Comparison of ENCODE assay signal across 17 mouse cellular contexts in the genomic region with DNA sequence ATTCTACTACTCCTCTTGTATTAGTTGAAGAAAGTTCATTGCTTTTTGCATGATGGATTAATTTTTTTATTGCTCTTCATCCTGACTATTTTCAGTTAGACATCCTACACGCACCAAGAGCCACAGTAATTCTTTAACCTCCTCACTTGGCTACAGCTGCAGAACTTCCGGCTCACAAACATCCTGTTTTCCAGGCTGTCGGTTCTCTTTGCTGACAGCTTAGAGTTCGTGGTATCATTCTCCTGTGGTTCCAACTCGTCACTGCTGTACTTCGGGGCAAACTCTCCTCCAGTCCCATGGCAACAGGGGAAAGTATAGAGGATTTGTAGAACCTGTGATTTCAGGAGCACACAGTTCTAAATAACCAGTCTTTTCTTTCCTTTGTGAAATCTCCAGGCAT. TPM values are rescaled to one million over a fixed set of nuclear protein-coding genes. Genes with fewer than 3 reads are reported as not detected.
A peak's percentile ranks its signal among the peaks of the same experiment; 100 is the strongest.
DNase-seq lines count a peak whose midpoint lies in the region; ATAC-seq and TF ChIP-seq lines count a peak whose summit lies in the region.
"Had no signal": no experiment of that assay in that cellular context is flagged by ENCODE, and none has a peak within 500 bp of the region (broad histone marks: within the 10 kb centered on the region; RNA-seq: fewer than 3 reads in every experiment).

No protein-coding gene starts in this region.

- H3K36me3 ChIP-seq in thymus, adult 2 months (ENCODE audit: control insufficient read depth, insufficient read depth, low read length), result no peaks in the 10 kb centered on the region
- no peaks in the 10 kb centered on the region for H3K36me3 ChIP-seq in hindbrain, embryonic 10.5 days
- no peaks in the 10 kb centered on the region for H3K36me3 ChIP-seq in forebrain, embryonic 12.5 days (replicated peaks)

- 0 out of 2 replicates have a peak, but pooled peaks cover 5% of the 10 kb centered on the region for H3K4me1 ChIP-seq in thymus, adult 2 months (replicated peaks; ENCODE audit: control insufficient read depth, insufficient read depth, low read length)
- H3K4me1 ChIP-seq in hindbrain, embryonic 10.5 days (replicated peaks), result peaks cover 3% of the 10 kb centered on the region; the same call in 1 of the 2 replicates
- peaks cover 7% of the 10 kb centered on the region; the same call in 1 of the 2 replicates for H3K4me1 ChIP-seq in forebrain, embryonic 12.5 days

- no peak overlapping the region; the same call in 1 of the 2 replicates for H3K27ac ChIP-seq in thymus, adult 2 months (ENCODE audit: control insufficient read depth, insufficient read depth, low read length)
- H3K27ac ChIP-seq in hindbrain, embryonic 10.5 days, result no peak overlapping the region
- H3K27ac ChIP-seq in forebrain, embryonic 12.5 days, result no peak overlapping the region

- peak; percentile 7 to 16 for DNase-seq in heart, postnatal 10 days
- no peak for DNase-seq in heart, postnatal 36 days
- DNase-seq in Muller cell, postnatal 12 days (ENCODE audit: inconsistent ontology term), result peak; percentile 37
- peak; percentile 29 to 38 for DNase-seq in kidney, postnatal 36 days
- peak; percentile 11 for DNase-seq in thymus, adult 2 months
- no peak for DNase-seq in cerebellum, postnatal 14 days
- no peak for DNase-seq in hindbrain, embryonic 10.5 days (ENCODE audit: low spot score)
- DNase-seq: cerebellum, adult 11-12 months had no signal

- no peaks in the 10 kb centered on the region for H3K9me3 ChIP-seq in hindbrain, embryonic 10.5 days
- no peaks in the 10 kb centered on the region for H3K9me3 ChIP-seq in forebrain, embryonic 12.5 days

- no peak for TF ChIP-seq POLR2A in thymus, adult 2 months (IDR thresholded peaks at IDR 0.05; ENCODE audit: control insufficient read depth, extremely low read depth, insufficient read depth, low read length, poor library complexity)

- H3K4me3 ChIP-seq in thymus, adult 2 months (ENCODE audit: control insufficient read depth, insufficient read depth, low read length), result no peak overlapping the region
- H3K4me3 ChIP-seq in hindbrain, embryonic 10.5 days, result no peak overlapping the region
- H3K4me3 ChIP-seq in forebrain, embryonic 12.5 days (replicated peaks), result no peak overlapping the region

- H3K27me3 ChIP-seq in thymus, adult 2 months (ENCODE audit: control insufficient read depth, insufficient read depth, low read length), result no peaks in the 10 kb centered on the region
- H3K27me3 ChIP-seq in hindbrain, embryonic 10.5 days (ENCODE audit: insufficient read depth, poor library complexity, severe bottlenecking), result no peaks in the 10 kb centered on the region
- H3K27me3 ChIP-seq in forebrain, embryonic 12.5 days, result no peaks in the 10 kb centered on the region

- TF ChIP-seq CTCF in thymus, adult 2 months (IDR thresholded peaks at IDR 0.05; ENCODE audit: borderline replicate concordance, control insufficient read depth, extremely low read depth, insufficient read depth, low read length, poor library complexity), result no peak

- ATAC-seq in forebrain, embryonic 12.5 days (ENCODE audit: low FRiP score), result no peak

- no peak overlapping the region for H3K4me2 ChIP-seq in forebrain, embryonic 12.5 days
- H3K4me2 ChIP-seq: midbrain, embryonic 11.5 days had no signal

- H3K9ac ChIP-seq in forebrain, embryonic 12.5 days, result no peak overlapping the region

- 10% methylated on average over 6 of the region's 6 CpGs for WGBS in thymus, adult 2 months
- WGBS in hindbrain, embryonic 10.5 days, result 66% methylated on average over 6 of the region's 6 CpGs
- 58% methylated on average over 6 of the region's 6 CpGs for WGBS in forebrain, embryonic 12.5 days

- intact Hi-C loops in heart, postnatal 10 days (cut with DNase I), result no loop called here
- intact Hi-C loops in heart, postnatal 36 days (cut with DNase I), result no loop called here

RNA-seq across cellular contexts. Expression of a gene that starts 16.6 kb away (rescaled TPM):
- total RNA-seq in heart, postnatal 10 days (2021), result not detected
- total RNA-seq in heart, postnatal 36 days (2021), result not detected
- 0.16 and 0.27 TPM in 2 replicates for polyA plus RNA-seq in thymus, adult 2 months (2012; rRNA removed)
- not detected in 2 replicates for polyA plus RNA-seq in hindbrain, embryonic 10.5 days (2016; fragmentation: Nextera tagmentation; extraction: Ambion mirVana)
- not detected in 2 replicates for polyA plus RNA-seq in forebrain, embryonic 12.5 days (2016; fragmentation: Nextera tagmentation; extraction: Ambion mirVana)
- total RNA-seq: layer of hippocampus, postnatal 14 days had no signal
- polyA plus RNA-seq: C2C12; heart, embryonic 14.5 days; limb, embryonic 11.5 days; midbrain, embryonic 11.5 days had no signal

RNA-seq across cellular contexts. Expression of a gene that starts 30.7 kb away (rescaled TPM):
- not detected for total RNA-seq in heart, postnatal 10 days (2021)
- not detected for total RNA-seq in heart, postnatal 36 days (2021)
- polyA plus RNA-seq in thymus, adult 2 months (2012; rRNA removed), result 0.11 and 0.13 TPM in 2 replicates
- polyA plus RNA-seq in hindbrain, embryonic 10.5 days (2016; fragmentation: Nextera tagmentation; extraction: Ambion mirVana), result not detected in 2 replicates
- polyA plus RNA-seq in forebrain, embryonic 12.5 days (2016; fragmentation: Nextera tagmentation; extraction: Ambion mirVana), result not detected in 2 replicates
- total RNA-seq: layer of hippocampus, postnatal 14 days had no signal
- polyA plus RNA-seq: C2C12; heart, embryonic 14.5 days; limb, embryonic 11.5 days; small intestine, adult 2 months had no signal

RNA-seq across cellular contexts. Expression of a gene that starts 35.7 kb away (rescaled TPM):
- not detected for total RNA-seq in heart, postnatal 10 days (2021)
- not detected for total RNA-seq in heart, postnatal 36 days (2021)
- not detected in 2 replicates for polyA plus RNA-seq in thymus, adult 2 months (2012; rRNA removed)
- not detected in 2 replicates for polyA plus RNA-seq in hindbrain, embryonic 10.5 days (2016; fragmentation: Nextera tagmentation; extraction: Ambion mirVana)
- polyA plus RNA-seq in forebrain, embryonic 12.5 days (2016; fragmentation: Nextera tagmentation; extraction: Ambion mirVana), result not detected in 2 replicates
- total RNA-seq: layer of hippocampus, postnatal 14 days had no signal
- polyA plus RNA-seq: C2C12; heart, embryonic 14.5 days; intestine, embryonic 14.5 days; limb, embryonic 11.5 days; liver, embryonic 16.5 days; midbrain, embryonic 11.5 days; small intestine, adult 2 months had no signal

RNA-seq across cellular contexts. Expression of a gene that starts 36.0 kb away (rescaled TPM):
- not detected for total RNA-seq in heart, postnatal 10 days (2021)
- not detected for total RNA-seq in heart, postnatal 36 days (2021)
- not detected in 2 replicates for polyA plus RNA-seq in thymus, adult 2 months (2012; rRNA removed)
- not detected in 2 replicates for polyA plus RNA-seq in hindbrain, embryonic 10.5 days (2016; fragmentation: Nextera tagmentation; extraction: Ambion mirVana)
- not detected in 2 replicates for polyA plus RNA-seq in forebrain, embryonic 12.5 days (2016; fragmentation: Nextera tagmentation; extraction: Ambion mirVana)
- total RNA-seq: layer of hippocampus, postnatal 14 days had no signal
- polyA plus RNA-seq: C2C12; heart, embryonic 14.5 days; intestine, embryonic 14.5 days; limb, embryonic 11.5 days; liver, embryonic 16.5 days; midbrain, embryonic 11.5 days; small intestine, adult 2 months had no signal

RNA-seq across cellular contexts. Expression of a gene that starts 59.0 kb away (rescaled TPM):
- total RNA-seq in heart, postnatal 10 days (2021), result not detected
- total RNA-seq in heart, postnatal 36 days (2021), result not detected
- polyA plus RNA-seq in thymus, adult 2 months (2012; rRNA removed), result 0.05 and 0.13 TPM in 2 replicates
- not detected in 2 replicates for polyA plus RNA-seq in hindbrain, embryonic 10.5 days (2016; fragmentation: Nextera tagmentation; extraction: Ambion mirVana)
- not detected in 2 replicates for polyA plus RNA-seq in forebrain, embryonic 12.5 days (2016; fragmentation: Nextera tagmentation; extraction: Ambion mirVana)
- total RNA-seq: layer of hippocampus, postnatal 14 days had no signal
- polyA plus RNA-seq: C2C12; heart, embryonic 14.5 days; limb, embryonic 11.5 days; midbrain, embryonic 11.5 days; small intestine, adult 2 months had no signal

Comparison
In these comparisons a context has a peak if more than half of its experiments do, and no peak if none do; other contexts are left out.
1. DNase-seq: peak in heart, postnatal 10 days (2 of 2), Muller cell, postnatal 12 days (single experiment), kidney, postnatal 36 days (2 of 2) and thymus, adult 2 months (single experiment); none in heart, postnatal 36 days (0 of 2), cerebellum, postnatal 14 days (0 of 2) and hindbrain, embryonic 10.5 days (single experiment).